Mouse (Mus musculus): ENCODE measurements around the gene Ubn2. TPM values are rescaled to one million over a fixed set of nuclear protein-coding genes. Genes with fewer than 3 reads are reported as not detected.
A peak's percentile ranks its signal among the peaks of the same experiment; 100 is the strongest.
"Not testable (repeated sequence)": the region's sequence is repeated elsewhere in the genome, so short reads cannot be mapped to it uniquely, and the experiment has no call there.

Gene Ubn2
- total and polyA plus RNA-seq, 2 experiments from 2014 or later = 4.8 to 16.5 TPM

DNA sequence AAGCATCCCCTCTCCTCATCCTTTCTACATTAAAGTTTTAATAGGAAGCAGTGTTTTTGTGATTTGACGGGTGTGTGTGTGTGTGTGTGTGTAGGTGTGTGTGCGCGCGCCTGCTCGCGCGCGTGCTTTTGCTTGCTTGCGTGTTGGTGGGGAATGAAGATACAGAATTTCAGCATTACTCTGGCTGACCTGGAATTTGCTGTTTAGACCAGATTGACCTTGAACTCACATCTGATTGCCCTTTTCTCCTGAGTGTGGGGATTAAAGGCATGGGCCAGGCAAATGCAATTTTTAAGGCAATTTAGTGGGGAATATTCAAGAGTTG lies 101.6 kb downstream of the Ubn2 start:
- no peak for DNase-seq (ENCODE audit: low spot score)

DNA sequence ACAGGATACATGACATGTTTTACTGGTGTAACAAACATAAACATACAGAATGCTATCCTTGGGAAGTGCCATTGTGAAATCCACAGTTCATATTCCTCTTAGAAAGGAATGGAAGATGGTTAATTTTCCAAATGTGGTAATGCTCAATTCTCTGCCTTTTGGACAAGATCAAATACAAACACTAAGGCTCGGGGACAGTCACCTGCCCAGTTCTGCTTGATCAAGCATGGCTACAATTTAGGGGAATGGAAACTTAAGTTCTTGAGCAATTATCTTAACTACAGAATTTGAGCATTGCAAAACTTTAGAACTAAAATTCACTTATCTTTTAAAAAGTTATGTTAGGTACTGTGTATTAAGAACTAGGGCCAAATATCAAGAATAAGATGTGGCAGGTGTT lies 102.0 kb downstream of the Ubn2 start:
- H3K4me2 ChIP-seq (ENCODE audit: low read depth, low read length) = peak overlapping the region; percentile 80
- H3K9me3 ChIP-seq (replicated peaks; ENCODE audit: control insufficient read depth, low read length) = no peaks in the 10 kb centered on the region
- H3K4me1 ChIP-seq (ENCODE audit: control insufficient read depth, insufficient read depth) = peaks cover 14% of the 10 kb centered on the region
- no peaks in the 10 kb centered on the region for H3K27me3 ChIP-seq (ENCODE audit: control insufficient read depth, insufficient read depth, low read length)
- 90% methylated on average over 1 of the region's 1 CpGs for WGBS
- 0 out of 2 replicates have a peak overlapping the region, but pooled peaks have one; percentile 82 for H3K9ac ChIP-seq (replicated peaks; ENCODE audit: low read depth, low read length)
- 0 out of 2 replicates have a peak, but pooled peaks cover 5% of the 10 kb centered on the region for H3K36me3 ChIP-seq (replicated peaks; ENCODE audit: control insufficient read depth, insufficient read depth, low read length)
- peak overlapping the region; percentile 71 for H3K4me3 ChIP-seq (ENCODE audit: low read depth, low read length)
- no peak for TF ChIP-seq CTCF (IDR thresholded peaks at IDR 0.05; ENCODE audit: low read depth)
- TF ChIP-seq EP300 (IDR thresholded peaks at IDR 0.05; ENCODE audit: low read depth) = no peak
- no peak for ATAC-seq (ENCODE audit: insufficient read depth, low read depth)
- H3K27ac ChIP-seq (ENCODE audit: low read depth) = peak overlapping the region; percentile 98
- no peak for DNase-seq (ENCODE audit: low spot score)

More for the DNA sequence above, 101.6 kb downstream of the Ubn2 start:
- ATAC-seq (ENCODE audit: insufficient read depth, low read depth) = no peak
- Histone ChIP-seq H3K9ac (replicated peaks; ENCODE audit: low read depth, low read length) (peak overlapping the region; percentile 82), H3K4me1 (ENCODE audit: control insufficient read depth, insufficient read depth) (peaks cover 14% of the 10 kb centered on the region), H3K36me3 (replicated peaks; ENCODE audit: control insufficient read depth, insufficient read depth, low read length) (0 out of 2 replicates have a peak, but pooled peaks cover 5% of the 10 kb centered on the region), H3K9me3 (replicated peaks; ENCODE audit: control insufficient read depth, low read length) (no peaks in the 10 kb centered on the region), H3K27me3 (ENCODE audit: control insufficient read depth, insufficient read depth, low read length) (no peaks in the 10 kb centered on the region), H3K4me2 (ENCODE audit: low read depth, low read length) (peak overlapping the region; percentile 80), H3K27ac (ENCODE audit: low read depth) (peak overlapping the region; percentile 98), H3K4me3 (ENCODE audit: low read depth, low read length) (peak overlapping the region; percentile 71)
- WGBS = 2% methylated on average over 9 of the region's 9 CpGs
- no peak for TF ChIP-seq CTCF (IDR thresholded peaks at IDR 0.05; ENCODE audit: low read depth)
- no peak for TF ChIP-seq EP300 (IDR thresholded peaks at IDR 0.05; ENCODE audit: low read depth)

DNA sequence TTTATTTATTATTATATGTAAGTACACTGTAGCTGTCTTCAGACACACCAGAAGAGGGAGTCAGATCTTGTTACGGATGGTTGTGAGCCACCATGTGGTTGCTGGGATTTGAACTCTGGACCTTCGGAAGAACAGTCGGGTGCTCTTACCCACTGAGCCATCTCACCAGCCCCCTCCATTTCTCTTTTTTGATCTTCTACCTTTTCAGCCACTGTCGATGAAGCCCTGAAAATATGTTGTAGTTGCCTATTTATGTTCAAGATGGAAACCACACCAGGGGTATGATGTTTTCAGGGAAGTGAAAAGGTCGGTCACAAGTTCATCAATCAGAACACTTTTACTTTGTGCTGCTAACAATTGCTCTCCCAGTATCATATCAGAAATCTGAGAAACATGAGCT lies 110.4 kb downstream of the Ubn2 start:
- not testable (repeated sequence) for H3K27me3 ChIP-seq (ENCODE audit: control insufficient read depth, insufficient read depth, low read length); ATAC-seq (ENCODE audit: insufficient read depth, low read depth); H3K9me3 ChIP-seq (replicated peaks; ENCODE audit: control insufficient read depth, low read length); H3K27ac ChIP-seq (ENCODE audit: low read depth); H3K4me2 ChIP-seq (ENCODE audit: low read depth, low read length); H3K4me1 ChIP-seq (ENCODE audit: control insufficient read depth, insufficient read depth); H3K4me3 ChIP-seq (ENCODE audit: low read depth, low read length); H3K36me3 ChIP-seq (replicated peaks; ENCODE audit: control insufficient read depth, insufficient read depth, low read length); H3K9ac ChIP-seq (replicated peaks; ENCODE audit: low read depth, low read length); DNase-seq (ENCODE audit: low spot score)
- 95% methylated on average over 4 of the region's 5 CpGs for WGBS

DNA sequence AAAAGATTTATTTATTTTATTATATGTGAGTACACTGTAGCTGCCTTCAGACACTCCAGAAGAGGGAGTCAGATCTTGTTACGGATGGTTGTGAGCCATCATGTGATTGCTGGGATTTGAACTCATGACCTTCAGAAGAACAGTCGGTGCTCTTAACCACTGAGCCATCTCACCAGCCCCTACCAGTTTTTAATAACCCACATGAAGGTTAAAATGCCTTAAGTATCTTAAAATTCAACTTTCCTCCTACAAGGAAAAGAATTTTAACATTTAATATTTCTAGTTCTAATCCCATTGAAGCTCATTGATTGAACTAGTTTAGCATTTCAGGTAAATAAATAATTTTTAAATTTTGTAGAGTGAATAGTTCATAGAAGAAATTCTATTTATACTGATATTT lies 113.3 kb downstream of the Ubn2 start:
- not testable (repeated sequence) for H3K9me3 ChIP-seq (replicated peaks; ENCODE audit: control insufficient read depth, low read length); H3K4me1 ChIP-seq (ENCODE audit: control insufficient read depth, insufficient read depth); H3K27ac ChIP-seq (ENCODE audit: low read depth); H3K4me3 ChIP-seq (ENCODE audit: low read depth, low read length); H3K4me2 ChIP-seq (ENCODE audit: low read depth, low read length); H3K9ac ChIP-seq (replicated peaks; ENCODE audit: low read depth, low read length); ATAC-seq (ENCODE audit: insufficient read depth, low read depth); H3K36me3 ChIP-seq (replicated peaks; ENCODE audit: control insufficient read depth, insufficient read depth, low read length); DNase-seq (ENCODE audit: low spot score); H3K27me3 ChIP-seq (ENCODE audit: control insufficient read depth, insufficient read depth, low read length)
- WGBS = 84% methylated on average over 2 of the region's 2 CpGs

DNA sequence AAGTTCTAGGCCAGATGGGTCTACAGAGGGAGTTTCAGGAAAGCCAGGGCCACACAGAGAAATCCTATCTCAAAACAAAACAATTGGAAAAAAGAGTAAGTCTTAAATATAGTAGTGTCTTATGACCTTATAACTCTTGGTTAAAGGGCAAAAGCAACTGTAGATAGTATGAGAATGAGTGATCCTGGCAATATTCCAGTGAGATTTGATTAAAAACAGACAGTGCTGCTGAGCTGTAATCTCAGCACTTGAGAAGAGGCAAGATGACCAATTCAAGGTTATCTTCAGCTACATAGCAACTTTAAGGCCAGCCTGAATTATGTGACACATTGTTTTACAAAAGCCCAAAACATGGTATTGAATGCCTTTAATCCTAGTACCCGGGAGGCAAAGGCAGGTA lies 114.0 kb downstream of the Ubn2 start:
- TF ChIP-seq CTCF (IDR thresholded peaks at IDR 0.05; ENCODE audit: low read depth) = no peak
- no peak for TF ChIP-seq EP300 (IDR thresholded peaks at IDR 0.05; ENCODE audit: low read depth)
- Histone ChIP-seq H3K27ac (ENCODE audit: low read depth) (peak overlapping the region; percentile 75), H3K4me1 (ENCODE audit: control insufficient read depth, insufficient read depth) (peaks cover 9% of the 10 kb centered on the region), H3K36me3 (replicated peaks; ENCODE audit: control insufficient read depth, insufficient read depth, low read length) (no peaks in the 10 kb centered on the region), H3K9me3 (replicated peaks; ENCODE audit: control insufficient read depth, low read length) (no peaks in the 10 kb centered on the region), H3K9ac (replicated peaks; ENCODE audit: low read depth, low read length) (no peak overlapping the region), H3K4me3 (ENCODE audit: low read depth, low read length) (no peak overlapping the region), H3K4me2 (ENCODE audit: low read depth, low read length) (no peak overlapping the region), H3K27me3 (ENCODE audit: control insufficient read depth, insufficient read depth, low read length) (no peaks in the 10 kb centered on the region)
- DNase-seq (ENCODE audit: low spot score) (peak; percentile 35), ATAC-seq (ENCODE audit: insufficient read depth, low read depth) (no peak)
- WGBS = 23% methylated on average over 1 of the region's 1 CpGs

DNA sequence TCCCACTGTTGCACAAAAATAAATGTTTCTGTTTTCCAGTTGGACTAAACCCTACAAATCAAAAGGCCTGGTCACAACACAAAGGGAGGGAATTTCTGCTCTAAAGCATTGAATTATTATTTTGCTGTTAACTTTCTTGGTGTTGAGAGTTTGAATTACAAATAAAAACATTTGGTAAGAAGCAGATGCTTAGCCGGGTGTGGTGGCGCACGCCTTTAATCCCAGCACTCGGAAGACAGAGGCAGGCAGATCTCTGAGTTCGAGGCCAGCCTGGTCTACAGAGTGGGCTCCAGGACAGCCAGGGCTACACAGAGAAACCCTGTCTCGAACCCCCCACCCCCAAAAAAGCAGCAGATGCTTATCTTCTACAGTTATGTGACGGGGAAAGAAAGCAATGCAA lies 114.8 kb downstream of the Ubn2 start:
- not testable (repeated sequence) for H3K4me2 ChIP-seq (ENCODE audit: low read depth, low read length); H3K27me3 ChIP-seq (ENCODE audit: control insufficient read depth, insufficient read depth, low read length); H3K36me3 ChIP-seq (replicated peaks; ENCODE audit: control insufficient read depth, insufficient read depth, low read length); H3K9me3 ChIP-seq (replicated peaks; ENCODE audit: control insufficient read depth, low read length); H3K4me3 ChIP-seq (ENCODE audit: low read depth, low read length); H3K4me1 ChIP-seq (ENCODE audit: control insufficient read depth, insufficient read depth); DNase-seq (ENCODE audit: low spot score); ATAC-seq (ENCODE audit: insufficient read depth, low read depth); H3K9ac ChIP-seq (replicated peaks; ENCODE audit: low read depth, low read length)
- 95% methylated on average over 7 of the region's 7 CpGs for WGBS
- peak overlapping the region; percentile 75 for H3K27ac ChIP-seq (ENCODE audit: low read depth)

DNA sequence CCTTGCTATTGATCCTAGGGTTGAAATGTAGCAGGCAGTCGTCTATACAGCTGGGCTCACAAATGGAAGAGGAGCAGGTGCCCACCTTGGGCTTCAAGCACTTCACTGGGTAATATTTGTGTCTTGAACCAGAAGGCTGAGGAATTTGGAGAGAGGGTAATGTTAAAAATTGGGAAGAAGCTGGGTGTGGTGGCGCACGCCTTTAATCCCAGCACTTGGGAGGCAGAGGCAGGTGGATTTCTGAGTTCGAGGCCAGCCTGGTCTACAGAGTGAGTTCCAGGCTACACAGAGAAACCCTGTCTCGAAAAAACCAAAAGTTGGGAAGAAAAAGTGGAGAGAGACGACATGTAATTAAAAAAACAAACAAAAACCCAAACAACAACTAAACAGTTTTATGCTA lies 116.1 kb downstream of the Ubn2 start:
- peak overlapping the region; percentile 99 for H3K27ac ChIP-seq (ENCODE audit: low read depth)
- H3K4me3 ChIP-seq (ENCODE audit: low read depth, low read length) = peak overlapping the region; percentile 78
- H3K27me3 ChIP-seq (ENCODE audit: control insufficient read depth, insufficient read depth, low read length); ATAC-seq (ENCODE audit: insufficient read depth, low read depth); H3K9me3 ChIP-seq (replicated peaks; ENCODE audit: control insufficient read depth, low read length); DNase-seq (ENCODE audit: low spot score); H3K36me3 ChIP-seq (replicated peaks; ENCODE audit: control insufficient read depth, insufficient read depth, low read length): not testable (repeated sequence)
- H3K4me2 ChIP-seq (ENCODE audit: low read depth, low read length) = peak overlapping the region; percentile 63
- H3K9ac ChIP-seq (replicated peaks; ENCODE audit: low read depth, low read length) = peak overlapping the region; percentile 79; the same call in 1 of the 2 replicates
- 84% methylated on average over 6 of the region's 6 CpGs for WGBS
- peaks cover 12% of the 10 kb centered on the region for H3K4me1 ChIP-seq (ENCODE audit: control insufficient read depth, insufficient read depth)
